Mouse (Mus musculus) left cerebral cortex, postnatal 25 days (tissue): Measurements from ENCODE around the gene Fcgr4. TPM values are rescaled to one million over a fixed set of nuclear protein-coding genes. Genes with fewer than 3 reads are reported as not detected.
"Not testable (repeated sequence)": the region's sequence is repeated elsewhere in the genome, so short reads cannot be mapped to it uniquely, and the experiment has no call there.

Experiments
- DNase-seq, 2 experiments: peaks; one replicate each; pipeline ENCODE4 v3.0.0; 2022; ENCODE audit warnings: low spot score in 2 of 2, mixed read lengths in 1 of 2
- intact Hi-C: fragments of 180-260 bp; cut with DNase I; formaldehyde crosslinking; loops from one replicate; pipeline ENCODE4 v1.15.1; 2025
- total RNA-seq, 2 experiments: library from RNA; stranded (reverse); gene quantifications; 2 replicates each; pipeline ENCODE4 v1.2.3; 2021

Gene Fcgr4
- not detected for total RNA-seq

GRCm38 (mm10) chr1:171018737-171019136, at the start of gene Fcgr4:
Gene Fcgr4, plus strand, starts transcription at chr1:171018920.
- no peak for DNase-seq
- intact Hi-C loops, result no loop called here

GRCm38 (mm10) chr1:170972494-170972893, 46.2 kb upstream of the Fcgr4 start:
- intact Hi-C loops, result no loop called here
- DNase-seq, result no peak

GRCm38 (mm10) chr1:170972936-170973335, 45.8 kb upstream of the Fcgr4 start:
- intact Hi-C loops, result no loop called here
- DNase-seq, result no peak

DNA sequence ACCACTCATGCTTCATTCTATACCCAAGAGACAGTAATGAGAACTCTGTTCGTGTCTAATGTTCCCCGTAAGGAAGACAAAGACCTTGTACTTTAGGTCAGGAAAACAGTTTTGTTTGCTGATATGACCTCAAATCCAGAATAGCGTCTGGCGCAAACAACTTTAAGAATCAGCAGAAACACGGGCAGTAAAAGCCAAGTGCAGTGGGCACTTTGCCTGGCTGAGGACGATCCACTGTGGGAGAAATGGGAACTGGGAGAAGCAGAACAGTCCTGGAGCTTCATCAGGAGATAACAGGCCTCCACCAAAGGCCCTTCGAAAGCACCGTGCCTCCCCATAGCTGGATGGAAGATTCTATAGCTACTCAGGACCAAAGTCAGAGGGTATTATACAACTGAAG, 44.5 kb upstream of the Fcgr4 start:
- intact Hi-C loops, result no loop called here
- no peak for DNase-seq

DNA sequence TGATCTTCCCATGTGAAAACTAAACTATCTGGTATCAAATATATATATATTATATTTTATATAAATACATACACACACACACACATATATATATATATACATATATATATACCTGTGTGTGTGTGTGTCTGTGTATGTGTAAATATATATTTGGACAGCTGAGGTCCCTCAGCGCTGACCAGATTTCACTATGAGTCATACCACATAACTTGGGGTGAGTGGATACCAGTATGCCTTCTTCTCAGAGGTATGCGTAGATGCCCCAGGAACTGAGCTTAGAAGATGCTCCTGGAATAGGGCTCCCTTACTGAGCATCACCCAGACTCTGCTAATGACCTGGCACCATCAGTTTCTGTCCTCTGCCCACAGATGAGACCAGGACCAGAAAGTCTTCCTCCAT, 44.0 kb upstream of the Fcgr4 start:
- intact Hi-C loops, result no loop called here
- no peak for DNase-seq

DNA sequence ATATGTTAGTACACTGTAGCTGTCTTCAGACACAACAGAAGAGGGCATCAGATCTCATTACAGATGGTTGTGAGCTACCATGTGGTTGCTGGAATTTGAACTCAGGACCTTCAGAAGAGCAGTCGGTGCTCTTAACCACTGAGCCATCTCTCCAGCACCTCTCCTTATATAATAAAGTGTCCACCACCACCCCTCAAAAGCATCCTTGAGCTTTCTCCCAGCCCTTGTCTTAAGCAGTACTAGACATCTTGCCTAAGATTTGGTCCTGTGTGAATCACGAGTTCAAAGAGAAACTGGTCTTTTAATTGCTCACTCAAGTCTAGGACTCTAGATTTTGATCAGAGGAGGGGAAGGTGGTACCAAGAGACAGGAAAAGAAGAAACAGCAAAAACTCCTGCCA, 43.4 kb upstream of the Fcgr4 start:
- intact Hi-C loops, DNase-seq: not testable (repeated sequence)

DNA sequence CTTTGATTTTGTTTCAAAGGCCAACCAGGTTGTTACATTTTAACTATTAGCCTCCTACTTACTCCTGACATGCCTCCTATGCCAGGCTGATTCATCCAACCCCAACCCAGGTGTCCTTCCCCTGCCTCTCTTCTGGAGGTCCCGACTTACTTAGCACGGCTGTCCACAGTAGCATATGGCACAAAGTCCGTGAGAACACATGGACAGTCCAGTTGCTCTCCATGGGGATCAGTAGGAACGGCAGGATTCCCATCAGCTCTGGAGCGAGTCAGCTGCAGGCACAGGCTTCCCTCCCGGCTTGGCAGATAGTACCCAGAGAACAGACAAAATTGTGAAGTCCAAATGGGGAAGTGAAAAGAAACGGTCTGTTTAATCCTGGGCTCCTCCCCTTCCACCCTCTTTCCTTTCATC, 43.0 kb upstream of the Fcgr4 start:
- peak in 1 of 2 experiments; percentile 6 for DNase-seq
- intact Hi-C loops, result no loop called here

DNA sequence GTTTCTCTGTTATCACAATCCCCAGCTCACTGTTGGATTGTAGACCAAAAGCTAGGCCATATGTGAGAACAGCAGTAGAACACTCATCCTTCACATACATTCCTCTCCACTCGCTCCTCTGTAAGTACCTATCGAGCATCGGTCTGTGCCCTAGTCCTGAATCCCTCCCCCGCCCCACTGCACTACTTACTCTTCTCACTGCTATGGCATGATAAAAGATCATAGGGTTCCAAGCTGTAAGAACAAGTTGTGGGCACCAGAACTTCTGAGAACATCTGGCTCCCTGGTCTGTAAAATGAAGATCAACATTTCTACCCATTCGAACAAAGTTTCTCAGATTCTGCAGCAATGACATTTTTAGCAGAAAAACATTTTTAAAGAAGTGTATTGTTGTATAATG, 42.3 kb upstream of the Fcgr4 start, which contains the start of gene Fcgr2b:
TSS of gene Fcgr2b (minus strand) at position 101 of the 400 bp plus-strand sequence.
- DNase-seq, result no peak
- intact Hi-C loops, result no loop called here

DNA sequence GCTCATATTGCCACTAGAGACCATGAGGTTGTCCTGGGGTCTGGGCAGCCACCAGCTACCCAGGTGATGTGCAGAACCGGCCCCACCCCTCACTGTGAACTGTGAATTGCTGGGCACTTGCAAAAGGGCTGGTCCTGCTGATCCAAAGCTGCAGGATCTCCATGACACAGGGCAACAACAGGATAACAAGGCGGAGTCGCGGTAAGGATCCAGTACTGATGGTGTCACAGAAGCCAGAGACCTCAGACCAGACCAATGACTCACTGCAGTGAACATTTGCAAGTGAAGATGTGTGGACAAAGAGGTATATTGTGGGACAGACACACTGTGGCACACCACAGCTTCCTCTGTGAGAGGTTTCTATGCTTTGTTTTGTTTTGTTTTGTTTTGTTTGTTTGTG, 40.1 kb upstream of the Fcgr4 start:
- DNase-seq, result no peak
- intact Hi-C loops, result no loop called here

DNA sequence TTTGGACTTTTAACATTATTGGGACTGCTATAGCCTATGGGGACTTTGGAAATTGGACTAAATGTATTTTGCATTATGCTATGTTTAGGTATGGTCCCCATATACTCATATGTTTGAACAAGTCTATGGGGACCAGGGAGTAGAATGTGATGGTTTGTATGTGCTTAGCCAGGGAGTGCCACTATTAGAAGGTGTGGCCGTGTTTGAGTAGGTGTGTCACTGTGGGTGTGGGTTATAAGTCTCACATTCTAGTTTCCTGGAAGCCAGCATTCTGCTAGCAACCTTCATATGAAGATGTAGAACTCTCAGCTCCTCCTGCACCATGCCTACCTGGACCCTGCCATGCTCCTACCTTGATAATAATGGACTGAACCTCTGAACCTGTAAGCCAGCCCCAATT, 37.0 kb upstream of the Fcgr4 start:
- intact Hi-C loops, result not testable (repeated sequence)

GRCm38 (mm10) chr1:170982301-170982700, 36.4 kb upstream of the Fcgr4 start:
- intact Hi-C loops, result no loop called here

More for the DNA sequence above, 37.0 kb upstream of the Fcgr4 start:
- not testable (repeated sequence) for DNase-seq

GRCm38 (mm10) chr1:170983066-170983465, 35.7 kb upstream of the Fcgr4 start:
- no peak for DNase-seq
- intact Hi-C loops, result no loop called here

More at GRCm38 (mm10) chr1:170982301-170982700, 36.4 kb upstream of the Fcgr4 start:
- DNase-seq, result no peak

- intact Hi-C loops, result no loop called here
- no peak for DNase-seq
Measured at GRCm38 (mm10) chr1:170985092-170985491, 33.6 kb upstream of the Fcgr4 start.

- DNase-seq, result no peak
- intact Hi-C loops, result no loop called here
Measured at GRCm38 (mm10) chr1:170985861-170986260, 32.9 kb upstream of the Fcgr4 start.

- no peak for DNase-seq
- intact Hi-C loops, result no loop called here
Measured at GRCm38 (mm10) chr1:170989656-170990055, 29.1 kb upstream of the Fcgr4 start.

DNA sequence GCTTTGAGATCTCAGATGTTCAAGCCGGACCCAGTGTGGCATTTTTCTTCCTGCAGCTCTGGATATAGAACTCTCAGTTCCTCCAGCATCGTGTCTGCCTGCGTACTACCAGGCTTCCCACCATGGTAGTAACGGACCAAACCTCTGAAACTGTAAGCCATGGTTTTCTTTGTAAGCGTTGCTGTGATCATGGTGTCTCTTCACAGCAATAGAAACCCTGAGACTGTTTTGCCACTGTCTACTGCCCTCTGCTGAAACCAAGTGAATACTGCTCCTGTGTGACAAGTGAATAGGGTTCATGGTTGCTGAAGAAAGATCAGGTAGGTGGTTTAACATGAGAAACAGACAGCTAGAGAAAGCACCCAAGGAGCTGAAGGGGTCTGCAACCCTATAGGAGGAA, 26.2 kb upstream of the Fcgr4 start:
- intact Hi-C loops, result loop anchor here (1.0 kb wide), 1 partner anchor 91 kb away; no protein-coding TSS in a partner anchor
- DNase-seq, result peak; percentile 33 to 73

DNA sequence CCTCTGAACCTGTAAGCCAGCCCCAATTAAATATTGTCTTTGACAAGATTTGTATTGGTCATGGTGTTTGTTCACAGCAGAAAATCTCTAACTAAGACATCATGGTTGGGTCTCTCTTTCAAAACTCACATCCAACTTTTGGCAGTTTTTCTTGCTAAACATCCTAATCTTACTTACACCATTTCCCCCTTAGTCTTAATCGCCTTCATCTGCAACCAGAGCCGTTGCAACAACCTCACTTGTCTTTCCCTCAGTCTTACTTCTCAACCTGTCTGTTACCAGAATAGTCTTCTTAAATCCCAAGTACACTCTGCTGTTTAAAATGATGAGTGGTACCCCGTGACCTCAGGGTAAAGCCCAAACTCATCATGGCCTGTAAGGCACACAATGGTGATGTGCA, 22.7 kb upstream of the Fcgr4 start:
- DNase-seq, result no peak
- intact Hi-C loops, result loop anchor here (1.0 kb wide), 1 partner anchor 95 kb away; no protein-coding TSS in a partner anchor

- intact Hi-C loops, result loop anchor here (1.0 kb wide), 1 partner anchor 95 kb away; no protein-coding TSS in a partner anchor
- DNase-seq, result peak; percentile 64 to 73
Measured at GRCm38 (mm10) chr1:170996753-170997152, 22.0 kb upstream of the Fcgr4 start.

DNA sequence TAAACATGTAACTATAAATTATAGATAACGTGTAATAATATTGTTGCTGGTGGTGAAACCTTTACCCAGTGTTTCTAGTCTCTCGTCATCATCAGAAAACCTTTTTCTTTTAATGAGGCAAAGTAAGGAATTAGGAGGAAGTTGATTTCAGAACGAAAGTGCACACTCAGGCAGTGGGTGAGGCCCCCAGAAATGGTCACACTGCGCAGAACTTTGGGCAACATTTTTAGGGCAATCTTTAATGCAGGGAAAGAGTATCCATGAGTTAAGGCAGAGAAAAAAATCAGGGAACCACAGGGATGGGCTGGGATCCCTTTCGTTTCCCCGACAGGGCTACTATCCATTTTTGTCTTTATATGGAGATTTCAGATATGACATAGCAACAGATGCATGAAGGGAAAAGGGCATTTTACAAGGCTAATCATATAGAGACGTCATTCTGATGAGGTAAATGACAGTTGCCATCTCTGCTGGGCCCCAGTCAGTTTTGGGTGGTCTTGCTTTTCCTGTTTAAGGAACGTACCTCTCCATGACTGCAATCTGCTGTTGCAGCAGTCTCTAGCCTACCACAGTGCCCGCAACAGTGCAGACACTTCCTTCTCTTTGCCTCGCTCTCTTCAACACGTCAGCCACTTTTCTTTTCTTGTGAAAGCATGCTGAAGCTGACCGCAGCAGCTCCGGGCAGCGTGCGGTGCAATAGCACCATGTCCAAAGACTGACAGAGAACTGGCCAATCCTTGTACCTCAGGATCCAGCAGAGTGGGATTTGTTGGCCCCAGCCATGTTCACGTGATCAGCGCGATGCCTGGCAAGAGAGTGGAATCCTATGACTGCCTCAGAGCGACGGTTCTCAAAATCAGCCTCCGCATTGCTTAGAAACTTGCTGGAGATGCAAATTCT, 20.7 kb upstream of the Fcgr4 start:
- DNase-seq, result peak; percentile 73 to 93
- intact Hi-C loops, result no loop called here

- DNase-seq, result no peak
- intact Hi-C loops, result no loop called here
Measured at GRCm38 (mm10) chr1:170999811-171000210, 18.9 kb upstream of the Fcgr4 start.

DNA sequence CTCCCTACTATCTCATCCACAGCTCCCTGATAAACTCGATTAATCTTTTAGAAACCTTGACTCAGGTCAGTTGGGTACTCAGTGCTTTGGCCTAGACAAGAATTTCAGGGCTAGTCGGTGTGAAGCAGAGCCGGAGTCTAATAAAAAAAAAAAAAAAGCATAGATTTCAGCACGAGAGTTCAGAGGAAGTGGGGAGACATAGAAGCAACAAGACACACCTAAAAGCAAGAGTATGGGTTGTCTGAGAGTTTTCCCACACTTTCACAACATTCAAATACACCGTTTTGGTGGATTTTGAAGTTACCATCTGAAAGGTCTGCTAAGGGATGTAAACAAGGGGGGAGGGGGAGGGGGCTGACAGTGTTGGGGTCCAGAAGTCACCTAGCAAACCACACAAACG, 13.6 kb upstream of the Fcgr4 start:
- DNase-seq, result no peak
- intact Hi-C loops, result no loop called here
